37 mouse cellular contexts compared by ENCODE assay signal in the genomic region with DNA sequence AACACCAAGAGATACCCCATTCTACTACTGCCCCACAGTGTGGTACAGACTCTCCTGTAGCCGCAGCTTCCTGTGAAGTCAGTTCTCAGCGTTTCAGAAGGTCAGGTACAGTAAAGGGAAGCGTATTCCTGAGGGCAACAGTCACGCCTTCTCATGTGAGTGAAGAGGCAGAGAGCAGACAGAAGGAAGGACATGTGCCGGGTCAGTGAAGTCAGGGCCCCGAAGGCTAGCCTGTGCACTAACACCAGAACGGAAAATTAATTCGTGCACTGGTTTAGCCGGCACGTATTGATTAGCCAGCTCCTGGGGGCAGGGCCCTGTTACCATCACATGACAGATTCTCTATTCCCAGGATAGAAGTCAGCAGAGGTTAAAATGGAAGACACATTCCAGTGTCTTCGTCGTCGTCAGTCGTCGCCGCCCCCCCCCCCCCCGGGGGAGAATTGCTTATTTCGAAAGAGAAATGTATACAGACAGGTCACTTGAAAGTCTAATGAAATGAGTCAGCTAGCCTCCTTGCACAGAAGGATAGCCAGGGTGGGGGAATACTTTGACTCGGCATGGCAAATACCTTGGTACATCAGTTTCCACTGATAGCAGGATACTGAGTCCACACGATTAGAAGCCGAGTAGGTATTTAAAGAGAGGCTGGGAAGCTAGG. TPM values are rescaled to one million over a fixed set of nuclear protein-coding genes. Genes with fewer than 3 reads are reported as not detected.
A peak's percentile ranks its signal among the peaks of the same experiment; 100 is the strongest.
DNase-seq lines count a peak whose midpoint lies in the region; ATAC-seq lines count a peak whose summit lies in the region.
"Had no signal": no experiment of that assay in that cellular context is flagged by ENCODE, and none has a peak within 500 bp of the region (broad histone marks: within the 10 kb centered on the region; RNA-seq: fewer than 3 reads in every experiment).

No protein-coding gene starts in this region.

- H3K4me3 ChIP-seq in kidney, embryonic 14.5 days (ENCODE audit: low read length) = no peak overlapping the region
- no peak overlapping the region for H3K4me3 ChIP-seq in embryonic facial prominence, embryonic 15.5 days (replicated peaks)
- H3K4me3 ChIP-seq: embryonic facial prominence, embryonic 12.5 days; erythroblast, embryonic 14.5 days; gastrocnemius, adult 2 months; hindbrain, embryonic 12.5 days; kidney, embryonic 15.5 days; limb, embryonic 12.5 days; lung, embryonic 15.5 days; megakaryocyte, embryonic 14.5 days; midbrain, embryonic 12.5 days had no signal

- 61% methylated on average over 21 of the region's 21 CpGs for WGBS in kidney, embryonic 14.5 days
- WGBS in embryonic facial prominence, embryonic 15.5 days = 58% methylated on average over 21 of the region's 21 CpGs

- H3K27me3 ChIP-seq in kidney, embryonic 14.5 days (ENCODE audit: control insufficient read depth, insufficient read depth, low read length) = no peaks in the 10 kb centered on the region
- no peaks in the 10 kb centered on the region for H3K27me3 ChIP-seq in embryonic facial prominence, embryonic 15.5 days
- H3K27me3 ChIP-seq: kidney, embryonic 15.5 days; lung, embryonic 15.5 days; Patski had no signal

- H3K4me2 ChIP-seq in kidney, embryonic 14.5 days (replicated peaks; ENCODE audit: low read depth, low read length) = no peak overlapping the region
- H3K4me2 ChIP-seq in embryonic facial prominence, embryonic 15.5 days (replicated peaks) = no peak overlapping the region
- H3K4me2 ChIP-seq: embryonic facial prominence, embryonic 12.5 days; hindbrain, embryonic 12.5 days; kidney, embryonic 15.5 days; limb, embryonic 12.5 days; lung, embryonic 15.5 days; midbrain, embryonic 12.5 days had no signal

- DNase-seq in kidney, adult 9 months = peak; percentile 3
- peak; percentile 17 for DNase-seq in retina, postnatal 1 day
- no peak for DNase-seq in retina, embryonic 14.5 days (ENCODE audit: low spot score)
- DNase-seq in left cerebral cortex, postnatal 25 days (ENCODE audit: low spot score in 2 of 2) = no peak
- DNase-seq in thymus, postnatal 25 days = no peak
- DNase-seq: adrenal gland, postnatal 10 days; B cell, adult 2 months; cerebellum, adult 11 months; cerebellum, adult 9-10 months; cerebellum, postnatal 36 days; gastrocnemius, adult 2 months; gastrocnemius, postnatal 36 days; kidney, postnatal 25 days; right cerebral cortex, postnatal 4 days; thymus, adult 2 months; thymus, postnatal 4 days had no signal

- H3K36me3 ChIP-seq in kidney, embryonic 14.5 days (ENCODE audit: control insufficient read depth, insufficient read depth, low read length) = no peaks in the 10 kb centered on the region
- H3K36me3 ChIP-seq in embryonic facial prominence, embryonic 15.5 days = no peaks in the 10 kb centered on the region
- H3K36me3 ChIP-seq: embryonic facial prominence, embryonic 12.5 days; hindbrain, embryonic 12.5 days; kidney, embryonic 15.5 days; limb, embryonic 12.5 days; lung, embryonic 15.5 days; midbrain, embryonic 12.5 days had no signal

- H3K9ac ChIP-seq in kidney, embryonic 14.5 days (ENCODE audit: low read depth, low read length) = no peak overlapping the region
- no peak overlapping the region for H3K9ac ChIP-seq in embryonic facial prominence, embryonic 15.5 days
- H3K9ac ChIP-seq: embryonic facial prominence, embryonic 12.5 days; hindbrain, embryonic 12.5 days; kidney, embryonic 15.5 days; limb, embryonic 12.5 days; liver, embryonic 14.5 days; lung, embryonic 15.5 days; midbrain, embryonic 12.5 days had no signal

- H3K4me1 ChIP-seq in kidney, embryonic 14.5 days (ENCODE audit: control insufficient read depth, insufficient read depth, low read length) = peaks cover 32% of the 10 kb centered on the region
- H3K4me1 ChIP-seq in embryonic facial prominence, embryonic 15.5 days = peaks cover 30% of the 10 kb centered on the region

- H3K9me3 ChIP-seq in kidney, embryonic 14.5 days (ENCODE audit: control insufficient read depth, low read length) = no peaks in the 10 kb centered on the region
- H3K9me3 ChIP-seq in embryonic facial prominence, embryonic 15.5 days (replicated peaks) = no peaks in the 10 kb centered on the region
- H3K9me3 ChIP-seq: embryonic facial prominence, embryonic 12.5 days; hindbrain, embryonic 12.5 days; kidney, embryonic 15.5 days; limb, embryonic 12.5 days; lung, embryonic 15.5 days; midbrain, embryonic 12.5 days had no signal

- no peak for ATAC-seq in kidney, embryonic 14.5 days (ENCODE audit: low FRiP score, low TSS enrichment)
- ATAC-seq in embryonic facial prominence, embryonic 15.5 days (ENCODE audit: insufficient number of reproducible peaks, low FRiP score, low TSS enrichment, low read depth) = no peak
- ATAC-seq: forebrain, embryonic 16.5 days; intestine, postnatal 0 days; Patski had no signal

- intact Hi-C loops in left cerebral cortex, postnatal 25 days (cut with DNase I) = no loop called here

- no peak overlapping the region for H3K27ac ChIP-seq in kidney, embryonic 14.5 days (ENCODE audit: low read depth, low read length)
- H3K27ac ChIP-seq in embryonic facial prominence, embryonic 15.5 days (replicated peaks) = peak overlapping the region; percentile 29; the same call in 1 of the 2 replicates
- H3K27ac ChIP-seq: embryonic facial prominence, embryonic 12.5 days; gastrocnemius, adult 2 months; hindbrain, embryonic 12.5 days; kidney, embryonic 15.5 days; limb, embryonic 12.5 days; liver, embryonic 14.5 days; lung, embryonic 15.5 days; midbrain, embryonic 12.5 days had no signal

RNA-seq across cellular contexts. Expression of a gene that starts 5.9 kb away (rescaled TPM):
- polyA plus RNA-seq in kidney, embryonic 14.5 days (2014; fragmentation: Nextera tagmentation; extraction: Ambion mirVana) = 35.6 and 37.9 TPM in 2 replicates
- polyA plus RNA-seq in embryonic facial prominence, embryonic 15.5 days (2015; fragmentation: Nextera tagmentation; extraction: Ambion mirVana) = 33.0 and 37.9 TPM in 2 replicates
- 100 to 1,000 TPM; 135 to 151 TPM for total RNA-seq in left cerebral cortex, postnatal 25 days (2021)

RNA-seq across cellular contexts. Expression of a gene that starts 8.2 kb away (rescaled TPM):
- polyA plus RNA-seq in kidney, embryonic 14.5 days (2014; fragmentation: Nextera tagmentation; extraction: Ambion mirVana) = not detected in 2 replicates
- not detected in 2 replicates for polyA plus RNA-seq in embryonic facial prominence, embryonic 15.5 days (2015; fragmentation: Nextera tagmentation; extraction: Ambion mirVana)
- not detected for total RNA-seq in left cerebral cortex, postnatal 25 days (2021)
- total RNA-seq: adrenal gland, postnatal 10 days; gastrocnemius, adult 2 months; gastrocnemius, postnatal 36 days; heart, adult 8-10 months; heart, postnatal 25 days; layer of hippocampus, adult 18-20 months; layer of hippocampus, postnatal 10 days had no signal
- polyA plus RNA-seq: embryonic facial prominence, embryonic 12.5 days; erythroblast, embryonic 14.5 days; forebrain, embryonic 11.5 days; forebrain, embryonic 16.5 days; heart, embryonic 14.5 days; hindbrain, embryonic 12.5 days; intestine, postnatal 0 days; kidney, embryonic 15.5 days; limb, embryonic 12.5 days; liver, embryonic 14.5 days; lung, embryonic 15.5 days; midbrain, embryonic 12.5 days; neural tube, embryonic 14.5 days; Patski; thymus, adult 2 months had no signal

RNA-seq across cellular contexts. Expression of a gene that starts 17.3 kb away (rescaled TPM):
- polyA plus RNA-seq in kidney, embryonic 14.5 days (2014; fragmentation: Nextera tagmentation; extraction: Ambion mirVana) = 20.2 and 44.3 TPM in 2 replicates
- 25.7 and 27.4 TPM in 2 replicates for polyA plus RNA-seq in embryonic facial prominence, embryonic 15.5 days (2015; fragmentation: Nextera tagmentation; extraction: Ambion mirVana)
- 10 to 100 TPM; 90.6 to 95.2 TPM for total RNA-seq in left cerebral cortex, postnatal 25 days (2021)

RNA-seq across cellular contexts. Expression of a gene that starts 42.3 kb away (rescaled TPM):
- 0.23 and 0.24 TPM in 2 replicates for polyA plus RNA-seq in kidney, embryonic 14.5 days (2014; fragmentation: Nextera tagmentation; extraction: Ambion mirVana)
- 0.25 and 0.35 TPM in 2 replicates for polyA plus RNA-seq in embryonic facial prominence, embryonic 15.5 days (2015; fragmentation: Nextera tagmentation; extraction: Ambion mirVana)
- under 1 TPM; 0.27 to 0.71 TPM for total RNA-seq in left cerebral cortex, postnatal 25 days (2021)
- total RNA-seq: gastrocnemius, adult 2 months; gastrocnemius, postnatal 36 days; heart, postnatal 25 days had no signal
- polyA plus RNA-seq: erythroblast, embryonic 14.5 days; intestine, postnatal 0 days had no signal

Comparison
In these comparisons a context has a peak if more than half of its experiments do, and no peak if none do; other contexts are left out.
1. DNase-seq: peak in kidney, adult 9 months (single experiment) and retina, postnatal 1 day (single experiment); none in retina, embryonic 14.5 days (single experiment), left cerebral cortex, postnatal 25 days (0 of 2) and thymus, postnatal 25 days (single experiment).